In the genomic region with DNA sequence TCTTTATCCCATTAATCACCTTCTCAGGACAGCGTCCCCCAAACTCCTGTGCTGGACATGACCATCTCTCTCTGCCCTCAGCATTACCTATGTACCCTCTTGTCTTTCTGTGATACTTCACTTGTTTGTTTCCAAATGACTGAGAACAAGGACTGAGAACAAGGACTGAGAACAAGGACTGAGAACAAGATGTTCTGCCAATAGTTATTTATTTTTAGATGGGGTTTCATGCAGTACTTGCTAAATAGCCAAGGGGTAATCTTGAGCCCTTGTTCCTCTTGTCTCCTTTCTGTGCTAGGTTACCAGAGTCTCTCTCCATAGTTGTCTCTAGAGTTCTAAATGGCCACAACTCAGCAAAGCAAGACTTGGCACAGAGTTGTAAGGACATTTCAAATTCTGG, we compare ENCODE assay signal across 31 mouse cellular contexts. TPM values are rescaled to one million over a fixed set of nuclear protein-coding genes. Genes with fewer than 3 reads are reported as not detected.
"Had no signal": no experiment of that assay in that cellular context is flagged by ENCODE, and none has a peak within 500 bp of the region (broad histone marks: within the 10 kb centered on the region; RNA-seq: fewer than 3 reads in every experiment).

No protein-coding gene starts in this region.

- ATAC-seq: forebrain, postnatal 0 days; hindbrain, postnatal 0 days; intestine, embryonic 16.5 days had no signal

- H3K27ac ChIP-seq: heart, embryonic 13.5 days; heart, embryonic 15.5 days; hindbrain, embryonic 13.5 days; hindbrain, embryonic 15.5 days; hindbrain, postnatal 0 days; kidney, postnatal 0 days; limb, embryonic 13.5 days; limb, embryonic 15.5 days; liver, embryonic 13.5 days had no signal

- H3K9ac ChIP-seq: forebrain, postnatal 0 days; heart, embryonic 13.5 days; heart, embryonic 15.5 days; hindbrain, embryonic 13.5 days; hindbrain, embryonic 15.5 days; limb, embryonic 13.5 days; limb, embryonic 15.5 days; liver, embryonic 13.5 days had no signal

- H3K4me1 ChIP-seq: heart, embryonic 13.5 days; heart, embryonic 15.5 days; hindbrain, embryonic 13.5 days; hindbrain, embryonic 15.5 days; limb, embryonic 13.5 days; limb, embryonic 15.5 days; liver, embryonic 13.5 days had no signal

- H3K4me2 ChIP-seq: heart, embryonic 11.5 days; heart, embryonic 13.5 days; heart, embryonic 15.5 days; hindbrain, embryonic 13.5 days; hindbrain, embryonic 15.5 days; limb, embryonic 13.5 days; limb, embryonic 15.5 days; liver, embryonic 13.5 days had no signal

- H3K9me3 ChIP-seq: heart, embryonic 13.5 days; heart, embryonic 15.5 days; hindbrain, embryonic 13.5 days; hindbrain, embryonic 15.5 days; limb, embryonic 13.5 days; limb, embryonic 15.5 days; liver, embryonic 13.5 days had no signal

- H3K36me3 ChIP-seq: heart, embryonic 13.5 days; heart, embryonic 15.5 days; hindbrain, embryonic 13.5 days; hindbrain, embryonic 15.5 days; limb, embryonic 13.5 days; limb, embryonic 15.5 days; liver, embryonic 13.5 days had no signal

- H3K27me3 ChIP-seq: hindbrain, embryonic 15.5 days had no signal

- H3K4me3 ChIP-seq: heart, embryonic 13.5 days; heart, embryonic 15.5 days; hindbrain, embryonic 13.5 days; hindbrain, embryonic 15.5 days; limb, embryonic 13.5 days; limb, embryonic 15.5 days; liver, embryonic 13.5 days had no signal

- DNase-seq: forebrain, postnatal 0 days; gastrocnemius, postnatal 14 days; gastrocnemius, postnatal 36 days; heart, postnatal 14 days; heart, postnatal 36 days; kidney, adult 11 months; kidney, adult 2 months; kidney, postnatal 14 days; kidney, postnatal 36 days; layer of hippocampus, adult 9-11 months; layer of hippocampus, postnatal 36 days; left cerebral cortex, postnatal 4 days; liver, embryonic 13.5 days had no signal

RNA-seq across cellular contexts. Expression of a gene that starts 13.1 kb away (rescaled TPM):
- total RNA-seq: forebrain, postnatal 0 days; gastrocnemius, adult 18-20 months; gastrocnemius, postnatal 14 days; gastrocnemius, postnatal 36 days; hematopoietic stem cell, adult 5-6 weeks; hindbrain, postnatal 0 days; layer of hippocampus, postnatal 14 days; left cerebral cortex, postnatal 10 days; left cerebral cortex, postnatal 4 days had no signal
- polyA plus RNA-seq: forebrain, postnatal 0 days; heart, embryonic 11.5 days; heart, embryonic 13.5 days; heart, embryonic 15.5 days; hindbrain, embryonic 11.5 days; hindbrain, embryonic 13.5 days; hindbrain, embryonic 15.5 days; hindbrain, postnatal 0 days; intestine, embryonic 14.5 days; intestine, embryonic 16.5 days; kidney, adult 2 months; kidney, embryonic 14.5 days; kidney, postnatal 0 days; limb, embryonic 11.5 days; limb, embryonic 13.5 days; limb, embryonic 15.5 days had no signal
